Mouse (Mus musculus) effector memory CD4-positive, alpha-beta T cell, adult 5 months (primary cell): ENCODE data around the gene Gins1. TPM values are rescaled to one million over a fixed set of nuclear protein-coding genes. Genes with fewer than 3 reads are reported as not detected.

ENCODE experiments used
- polyA plus RNA-seq: library from polyadenylated mRNA; unstranded; fragments of 100-300 nt; shearing (Covaris generic); gene quantifications from one replicate; pipeline ENCODE4 v1.2.1, GENCODE M21; 2017

The Gins1 gene
- polyA plus RNA-seq: 2.4 TPM

GRCm38 (mm10) chr2:150904936-150905450 is at the start of gene Gins1:
Gene Gins1 (plus strand): TSS chr2:150905400.

GRCm38 (mm10) chr2:150904272-150904935 is 796 bp upstream of the Gins1 start, which contains the start of gene Abhd12:
Gene Abhd12 (minus strand): TSS chr2:150904741.

Other genes with a start within 250 kb of the Gins1 start
- 29.8 TPM for gene Acss1, start 236.9 kb upstream of the Gins1 start, polyA plus RNA-seq
- not detected for gene Vsx1, start 216.0 kb upstream of the Gins1 start, polyA plus RNA-seq
- gene Entpd6, start 156.4 kb upstream of the Gins1 start, polyA plus RNA-seq: 70.3 TPM
- 44.5 TPM for gene Pygb, start 118.7 kb upstream of the Gins1 start, polyA plus RNA-seq
- gene Abhd12, start 659 bp upstream of the Gins1 start, polyA plus RNA-seq: 49.4 TPM
- 1.9 TPM for gene Ninl, start 134.0 kb downstream of the Gins1 start, polyA plus RNA-seq
- 14.2 TPM for gene Nanp, start 134.0 kb downstream of the Gins1 start, polyA plus RNA-seq
- gene Gm14151, start 186.9 kb downstream of the Gins1 start, polyA plus RNA-seq: not detected
- not detected for gene Gm14147, start 192.8 kb downstream of the Gins1 start, polyA plus RNA-seq